Mouse (Mus musculus): ENCODE results near the gene Gatm. TPM values are rescaled to one million over a fixed set of nuclear protein-coding genes. Genes with fewer than 3 reads are reported as not detected.

The Gatm gene
- total RNA-seq, 1 experiment, result 2.2 TPM

GRCm38 (mm10) chr2:122629871-122630270 is 18.8 kb upstream of the Gatm start:
- DNase-seq (ENCODE audit: low read depth, low spot score), result no peak
- Histone ChIP-seq H3K4me1 (ENCODE audit: control insufficient read depth in 2 of 2, insufficient read depth in 2 of 2, low read length in 2 of 2, poor library complexity in 1 of 2) (no peaks in the 10 kb centered on the region), H3K36me3 (ENCODE audit: control insufficient read depth, insufficient read depth, low read length, poor library complexity, severe bottlenecking) (peaks cover 3% of the 10 kb centered on the region; the same call in 1 of the 2 replicates), H3K9ac (ENCODE audit: insufficient read depth, low read depth, low read length, poor library complexity, severe bottlenecking) (no peak overlapping the region), H3K4me3 (ENCODE audit: insufficient read depth in 1 of 2, low read depth in 1 of 2, low read length in 2 of 2, poor library complexity in 1 of 2, severe bottlenecking in 1 of 2) (no peak overlapping the region), H3K27ac (ENCODE audit: insufficient read depth, low read depth, low read length, poor library complexity, severe bottlenecking) (no peak overlapping the region), H3K9me3 (ENCODE audit: control insufficient read depth, insufficient read depth, low read depth, low read length) (peaks cover 6% of the 10 kb centered on the region; the same call in 1 of the 2 replicates)
- in situ Hi-C loops (cut with MboI; ENCODE audit: low sequenced_read_pairs in 2 of 2, unreplicated experiment in 2 of 2), result no loop called here
- TF ChIP-seq MAFK (IDR thresholded peaks at IDR 0.05; ENCODE audit: insufficient read depth, low read depth, low read length), result no peak

- H3K9ac ChIP-seq (ENCODE audit: insufficient read depth, low read depth, low read length, poor library complexity, severe bottlenecking), result no peak overlapping the region
- no peak overlapping the region for H3K27ac ChIP-seq (ENCODE audit: insufficient read depth, low read depth, low read length, poor library complexity, severe bottlenecking)
- H3K36me3 ChIP-seq (ENCODE audit: control insufficient read depth, insufficient read depth, low read length, poor library complexity, severe bottlenecking), result peaks cover 3% of the 10 kb centered on the region; the same call in 1 of the 2 replicates
- peaks cover 6% of the 10 kb centered on the region; the same call in 1 of the 2 replicates for H3K9me3 ChIP-seq (ENCODE audit: control insufficient read depth, insufficient read depth, low read depth, low read length)
- in situ Hi-C loops (cut with MboI; ENCODE audit: low sequenced_read_pairs in 2 of 2, unreplicated experiment in 2 of 2), result no loop called here
- no peaks in the 10 kb centered on the region for H3K4me1 ChIP-seq (ENCODE audit: control insufficient read depth in 2 of 2, insufficient read depth in 2 of 2, low read length in 2 of 2, poor library complexity in 1 of 2)
- TF ChIP-seq HCFC1 (IDR thresholded peaks at IDR 0.05; ENCODE audit: borderline replicate concordance, insufficient read depth, low read length) (no peak), CHD2 (IDR thresholded peaks at IDR 0.05; ENCODE audit: low read depth, low read length) (no peak), ZC3H11A (IDR thresholded peaks at IDR 0.05; ENCODE audit: borderline replicate concordance, low read depth, low read length) (no peak), ZNF384 (IDR thresholded peaks at IDR 0.05; ENCODE audit: low read depth, low read length) (no peak), MAFK (IDR thresholded peaks at IDR 0.05; ENCODE audit: insufficient read depth, low read depth, low read length) (no peak)
- H3K4me3 ChIP-seq (ENCODE audit: insufficient read depth in 1 of 2, low read depth in 1 of 2, low read length in 2 of 2, poor library complexity in 1 of 2, severe bottlenecking in 1 of 2), result no peak overlapping the region
- no peak for DNase-seq (ENCODE audit: low read depth, low spot score)
Measured at GRCm38 (mm10) chr2:122628976-122629375, 17.9 kb upstream of the Gatm start.

- no peak for DNase-seq (ENCODE audit: low read depth, low spot score)
- TF ChIP-seq CHD2 (IDR thresholded peaks at IDR 0.05; ENCODE audit: low read depth, low read length) (no peak), HCFC1 (IDR thresholded peaks at IDR 0.05; ENCODE audit: borderline replicate concordance, insufficient read depth, low read length) (no peak), ZNF384 (IDR thresholded peaks at IDR 0.05; ENCODE audit: low read depth, low read length) (no peak), MAFK (IDR thresholded peaks at IDR 0.05; ENCODE audit: insufficient read depth, low read depth, low read length) (no peak), ZC3H11A (IDR thresholded peaks at IDR 0.05; ENCODE audit: borderline replicate concordance, low read depth, low read length) (no peak)
- no peaks in the 10 kb centered on the region for H3K36me3 ChIP-seq (ENCODE audit: control insufficient read depth, insufficient read depth, low read length, poor library complexity, severe bottlenecking)
- no peak overlapping the region for H3K9ac ChIP-seq (ENCODE audit: insufficient read depth, low read depth, low read length, poor library complexity, severe bottlenecking)
- H3K4me1 ChIP-seq (ENCODE audit: control insufficient read depth in 2 of 2, insufficient read depth in 2 of 2, low read length in 2 of 2, poor library complexity in 1 of 2), result no peaks in the 10 kb centered on the region
- in situ Hi-C loops (cut with MboI; ENCODE audit: low sequenced_read_pairs in 2 of 2, unreplicated experiment in 2 of 2), result no loop called here
- H3K4me3 ChIP-seq (ENCODE audit: insufficient read depth in 1 of 2, low read depth in 1 of 2, low read length in 2 of 2, poor library complexity in 1 of 2, severe bottlenecking in 1 of 2), result no peak overlapping the region
- no peak overlapping the region for H3K27ac ChIP-seq (ENCODE audit: insufficient read depth, low read depth, low read length, poor library complexity, severe bottlenecking)
- peaks cover 6% of the 10 kb centered on the region; the same call in 1 of the 2 replicates for H3K9me3 ChIP-seq (ENCODE audit: control insufficient read depth, insufficient read depth, low read depth, low read length)
Measured at GRCm38 (mm10) chr2:122625930-122626329, 14.8 kb upstream of the Gatm start.

GRCm38 (mm10) chr2:122621337-122622110 is 10.4 kb upstream of the Gatm start:
- no peak overlapping the region for H3K27ac ChIP-seq (ENCODE audit: insufficient read depth, low read depth, low read length, poor library complexity, severe bottlenecking)
- no peaks in the 10 kb centered on the region for H3K9me3 ChIP-seq (ENCODE audit: control insufficient read depth, insufficient read depth, low read depth, low read length)
- TF ChIP-seq ZC3H11A (IDR thresholded peaks at IDR 0.05; ENCODE audit: borderline replicate concordance, low read depth, low read length) (no peak), ZNF384 (IDR thresholded peaks at IDR 0.05; ENCODE audit: low read depth, low read length) (no peak), MAFK (IDR thresholded peaks at IDR 0.05; ENCODE audit: insufficient read depth, low read depth, low read length) (no peak), CHD2 (IDR thresholded peaks at IDR 0.05; ENCODE audit: low read depth, low read length) (no peak), HCFC1 (IDR thresholded peaks at IDR 0.05; ENCODE audit: borderline replicate concordance, insufficient read depth, low read length) (no peak)
- no peaks in the 10 kb centered on the region for H3K36me3 ChIP-seq (ENCODE audit: control insufficient read depth, insufficient read depth, low read length, poor library complexity, severe bottlenecking)
- in situ Hi-C loops (cut with MboI; ENCODE audit: low sequenced_read_pairs in 2 of 2, unreplicated experiment in 2 of 2), result no loop called here
- no peak for DNase-seq (ENCODE audit: low read depth, low spot score)
- H3K4me1 ChIP-seq (ENCODE audit: control insufficient read depth in 2 of 2, insufficient read depth in 2 of 2, low read length in 2 of 2, poor library complexity in 1 of 2), result no peaks in the 10 kb centered on the region
- no peak overlapping the region for H3K9ac ChIP-seq (ENCODE audit: insufficient read depth, low read depth, low read length, poor library complexity, severe bottlenecking)
- H3K4me3 ChIP-seq (ENCODE audit: insufficient read depth in 1 of 2, low read depth in 1 of 2, low read length in 2 of 2, poor library complexity in 1 of 2, severe bottlenecking in 1 of 2), result no peak overlapping the region

Measured in ES-E14 (cell line).